Mouse (Mus musculus): ENCODE data around the gene 9030612E09Rik.

Gene 9030612E09Rik

GRCm38 (mm10) chr10:43174326-43175155 lies at the start of gene 9030612E09Rik, which contains the start of gene Sobp:
Gene 9030612E09Rik (plus strand): TSS chr10:43174704.
Gene Sobp (minus strand): TSS chr10:43174530.
- DNase-seq (ENCODE audit: low spot score): peak; percentile 90

- DNase-seq (ENCODE audit: low spot score): no peak
Measured at GRCm38 (mm10) chr10:43128750-43129149, 45.8 kb upstream of the 9030612E09Rik start.

- DNase-seq (ENCODE audit: low spot score): no peak
Measured at GRCm38 (mm10) chr10:43134027-43134426, 40.5 kb upstream of the 9030612E09Rik start.

GRCm38 (mm10) chr10:43143173-43143572 lies 31.3 kb upstream of the 9030612E09Rik start:
- DNase-seq (ENCODE audit: low spot score): no peak

- DNase-seq (ENCODE audit: low spot score): no peak
Measured at GRCm38 (mm10) chr10:43148456-43148855, 26.0 kb upstream of the 9030612E09Rik start.

GRCm38 (mm10) chr10:43152643-43153042 lies 21.9 kb upstream of the 9030612E09Rik start:
- DNase-seq (ENCODE audit: low spot score): no peak

- peak; percentile 77 for DNase-seq (ENCODE audit: low spot score)
Measured at GRCm38 (mm10) chr10:43155046-43155560, 19.4 kb upstream of the 9030612E09Rik start.

GRCm38 (mm10) chr10:43158917-43159316 lies 15.6 kb upstream of the 9030612E09Rik start:
- DNase-seq (ENCODE audit: low spot score): no peak

- no peak for DNase-seq (ENCODE audit: low spot score)
Measured at GRCm38 (mm10) chr10:43159333-43159732, 15.2 kb upstream of the 9030612E09Rik start.

GRCm38 (mm10) chr10:43162318-43162717 lies 12.2 kb upstream of the 9030612E09Rik start:
- DNase-seq (ENCODE audit: low spot score): no peak

GRCm38 (mm10) chr10:43164406-43164805 lies 10.1 kb upstream of the 9030612E09Rik start:
- no peak for DNase-seq (ENCODE audit: low spot score)

GRCm38 (mm10) chr10:43166146-43166545 lies 8.4 kb upstream of the 9030612E09Rik start:
- no peak for DNase-seq (ENCODE audit: low spot score)

GRCm38 (mm10) chr10:43166817-43167216 lies 7.7 kb upstream of the 9030612E09Rik start:
- no peak for DNase-seq (ENCODE audit: low spot score)

- no peak for DNase-seq (ENCODE audit: low spot score)
Measured at GRCm38 (mm10) chr10:43168847-43169246, 5.7 kb upstream of the 9030612E09Rik start.

- no peak for DNase-seq (ENCODE audit: low spot score)
Measured at GRCm38 (mm10) chr10:43171106-43171505, 3.4 kb upstream of the 9030612E09Rik start.

GRCm38 (mm10) chr10:43172066-43172465 lies 2.4 kb upstream of the 9030612E09Rik start:
- no peak for DNase-seq (ENCODE audit: low spot score)

- no peak for DNase-seq (ENCODE audit: low spot score)
Measured at GRCm38 (mm10) chr10:43172554-43172953, 1.9 kb upstream of the 9030612E09Rik start.

- DNase-seq (ENCODE audit: low spot score): peak; percentile 90
Measured at GRCm38 (mm10) chr10:43173141-43173827, 1.2 kb upstream of the 9030612E09Rik start.

- DNase-seq (ENCODE audit: low spot score): peak; percentile 67
Measured at GRCm38 (mm10) chr10:43173828-43174325, 627 bp upstream of the 9030612E09Rik start.

- peak; percentile 75 for DNase-seq (ENCODE audit: low spot score)
Measured at GRCm38 (mm10) chr10:43175156-43175601, 675 bp downstream of the 9030612E09Rik start.

GRCm38 (mm10) chr10:43180313-43180912 lies 5.9 kb downstream of the 9030612E09Rik start:
- DNase-seq (ENCODE audit: low spot score): peak; percentile 73

- DNase-seq (ENCODE audit: low spot score): no peak
Measured at GRCm38 (mm10) chr10:43200206-43200605, 25.7 kb downstream of the 9030612E09Rik start.

Measured in MN1 (cell line).